Mouse (Mus musculus) intestine, embryonic 15.5 days (tissue): ENCODE data around the gene Coro1a. TPM values are rescaled to one million over a fixed set of nuclear protein-coding genes. Genes with fewer than 3 reads are reported as not detected.
"Not testable (repeated sequence)": the region's sequence is repeated elsewhere in the genome, so short reads cannot be mapped to it uniquely, and the experiment has no call there.

Experiments used
- ATAC-seq: fragments of 200-750 bp; cut with Nextera tagmentation; 2 replicates; pipeline ENCODE4 v1.8.0; 2017; ENCODE audit warnings: moderate TSS enrichment, moderate library complexity
- H3K27ac ChIP-seq: fragments of 300-500 bp; sonication (generic); 2 replicates; pipeline ENCODE4 v1.5.1; 2015; ENCODE audit warnings: mild to moderate bottlenecking, inconsistent platforms
- H3K27me3 ChIP-seq: fragments of 300-500 bp; sonication (generic); replicated peaks from 2 replicates; pipeline ENCODE4 v1.6.1; 2015; ENCODE audit warnings: inconsistent platforms
- H3K36me3 ChIP-seq: fragments of 300-500 bp; sonication (generic); 2 replicates; pipeline ENCODE4 v1.6.1; 2015; ENCODE audit warnings: inconsistent platforms
- H3K4me1 ChIP-seq: fragments of 300-500 bp; sonication (generic); replicated peaks from 2 replicates; pipeline ENCODE4 v1.6.1; 2015; ENCODE audit warnings: inconsistent platforms
- H3K4me2 ChIP-seq: fragments of 300-500 bp; sonication (generic); replicated peaks from 2 replicates; pipeline ENCODE4 v1.6.1; 2015; ENCODE audit warnings: mild to moderate bottlenecking, inconsistent platforms
- H3K4me3 ChIP-seq: fragments of 300-500 bp; sonication (generic); replicated peaks from 2 replicates; pipeline ENCODE4 v1.5.1; 2015; ENCODE audit warnings: inconsistent platforms
- H3K9ac ChIP-seq: fragments of 300-500 bp; sonication (generic); 2 replicates; pipeline ENCODE4 v1.6.1; 2015; ENCODE audit warnings: inconsistent platforms
- H3K9me3 ChIP-seq: fragments of 300-500 bp; sonication (generic); 2 replicates; pipeline ENCODE4 v1.6.1; 2016; ENCODE audit warnings: inconsistent platforms
- WGBS: fragments of 180-500 bp; shearing (Covaris S2); methylation state at CpG from one replicate; pipeline ENCODE4 v1.1.7; 2015; 5-methylcytosine and 5-hydroxymethylcytosine counted together
- polyA plus RNA-seq: library from polyadenylated mRNA; unstranded; fragments of >200 nt; fragmentation: Nextera tagmentation; extraction: Ambion mirVana; gene quantifications from 2 replicates; pipeline ENCODE4 v1.2.1, GENCODE M21; 2015

Coro1a gene
- polyA plus RNA-seq, 1 experiment from 2014 or later, result 36.9 TPM

DNA sequence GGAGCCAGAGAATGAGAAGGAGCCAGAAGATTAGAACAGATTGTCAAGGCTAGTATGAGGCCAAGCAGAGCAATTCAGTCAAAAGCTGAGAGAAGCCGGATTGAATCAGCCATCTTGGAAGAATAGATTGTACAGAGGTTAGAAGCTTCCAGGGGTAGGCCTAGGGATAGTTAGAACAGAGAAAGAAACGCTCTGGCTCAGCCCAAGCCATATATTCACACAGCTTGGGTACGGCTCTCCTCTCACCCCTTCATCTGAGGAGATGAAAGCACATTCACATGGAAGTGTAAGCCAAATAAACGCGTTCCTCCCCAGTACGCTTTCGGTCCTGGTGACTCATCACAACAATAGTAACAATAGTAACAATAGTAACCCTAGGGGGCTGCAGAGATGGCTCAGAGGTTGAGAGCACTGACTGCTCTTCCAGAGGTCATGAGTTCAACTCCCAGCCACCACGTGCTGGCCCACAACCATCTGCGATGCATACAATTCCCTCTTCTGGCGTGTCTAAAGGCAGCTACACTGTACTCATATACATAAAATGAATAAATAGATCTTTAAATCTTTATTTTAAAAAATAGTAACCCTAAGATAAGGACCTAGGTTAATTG is 13.0 kb downstream of the Coro1a start:
- Histone ChIP-seq H3K9me3 (no peaks in the 10 kb centered on the region), H3K4me1 (peaks cover 17% of the 10 kb centered on the region), H3K4me2 (peak overlapping the region; percentile 67), H3K27me3 (no peaks in the 10 kb centered on the region), H3K4me3 (peak overlapping the region; percentile 69), H3K9ac (no peak overlapping the region; the same call in 1 of the 2 replicates), H3K36me3 (0 out of 2 replicates have a peak, but pooled peaks cover 19% of the 10 kb centered on the region), H3K27ac (no peak overlapping the region)
- WGBS, result 40% methylated on average over 10 of the region's 10 CpGs
- no peak for ATAC-seq

DNA sequence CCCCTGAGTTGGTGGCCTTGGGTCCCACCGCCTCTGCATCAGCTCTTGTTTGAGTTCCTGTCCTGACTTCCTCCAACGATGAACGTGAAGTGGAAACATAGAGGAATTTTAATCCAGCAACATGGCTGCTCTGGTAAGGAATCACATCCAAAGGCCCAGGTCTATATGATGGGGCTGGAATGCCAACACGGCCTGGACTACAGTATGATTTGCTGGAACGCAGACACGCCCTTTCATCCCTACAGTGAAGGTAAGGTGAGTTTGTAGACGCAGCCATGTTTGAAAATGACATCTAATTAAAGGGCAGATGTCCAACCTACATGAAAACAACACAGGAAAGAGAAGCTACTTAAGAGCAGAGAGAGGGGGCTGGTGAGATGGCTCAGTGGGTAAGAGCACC is 13.8 kb downstream of the Coro1a start:
- no peak for ATAC-seq
- no peak overlapping the region for H3K27ac ChIP-seq
- no peaks in the 10 kb centered on the region for H3K9me3 ChIP-seq
- 82% methylated on average over 7 of the region's 7 CpGs for WGBS
- H3K4me2 ChIP-seq, result no peak overlapping the region
- 0 out of 2 replicates have a peak, but pooled peaks cover 19% of the 10 kb centered on the region for H3K36me3 ChIP-seq
- no peak overlapping the region for H3K4me3 ChIP-seq
- no peak overlapping the region for H3K9ac ChIP-seq
- no peaks in the 10 kb centered on the region for H3K27me3 ChIP-seq
- peaks cover 15% of the 10 kb centered on the region for H3K4me1 ChIP-seq

DNA sequence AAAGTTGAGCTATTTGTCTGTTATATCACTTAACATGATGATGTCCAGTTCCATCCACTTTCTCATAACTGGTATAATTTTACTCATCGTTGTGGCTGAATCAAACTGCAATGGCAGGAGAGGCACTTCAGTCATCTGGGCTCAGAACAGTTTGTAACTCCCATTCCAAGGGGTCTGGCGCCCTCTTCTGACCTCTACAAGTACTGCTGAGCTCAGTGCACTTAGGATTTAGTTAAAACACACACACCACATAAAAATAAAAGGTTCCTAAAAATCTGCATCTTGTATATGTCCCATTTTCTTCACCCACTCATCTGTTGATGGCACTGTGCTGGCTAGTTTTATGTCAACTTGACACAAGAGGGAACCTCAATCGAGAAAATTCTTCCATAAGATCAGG is 14.3 kb downstream of the Coro1a start:
- Histone ChIP-seq H3K9me3 (no peaks in the 10 kb centered on the region), H3K9ac (no peak overlapping the region), H3K4me1 (peaks cover 15% of the 10 kb centered on the region), H3K27ac (no peak overlapping the region), H3K4me3 (no peak overlapping the region), H3K27me3 (no peaks in the 10 kb centered on the region), H3K36me3 (0 out of 2 replicates have a peak, but pooled peaks cover 19% of the 10 kb centered on the region), H3K4me2 (no peak overlapping the region)
- WGBS, result 32% methylated on average over 3 of the region's 3 CpGs
- ATAC-seq, result no peak

DNA sequence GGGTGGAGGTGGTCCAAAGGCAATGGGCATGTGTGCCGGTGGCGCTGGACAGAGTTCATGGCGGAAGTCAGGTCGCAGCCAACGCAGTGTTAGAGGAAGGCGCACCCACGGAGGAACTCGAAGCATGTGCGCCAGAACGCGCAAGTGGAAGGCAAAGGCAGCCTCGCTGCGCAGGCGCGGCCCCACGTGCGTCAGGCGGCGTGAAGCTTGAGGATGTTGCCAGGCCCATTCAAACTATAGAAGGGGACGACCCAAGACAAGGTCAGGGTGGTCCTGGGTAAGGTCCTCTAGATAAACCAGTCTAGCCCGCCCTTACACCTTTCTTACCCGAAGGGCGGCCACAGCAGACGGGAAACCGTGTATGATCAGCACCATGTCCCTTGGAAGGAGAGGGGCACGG is 15.2 kb downstream of the Coro1a start:
- no peaks in the 10 kb centered on the region for H3K9me3 ChIP-seq
- peaks cover 15% of the 10 kb centered on the region for H3K4me1 ChIP-seq
- H3K4me2 ChIP-seq, result no peak overlapping the region
- no peaks in the 10 kb centered on the region for H3K27me3 ChIP-seq
- H3K27ac ChIP-seq, result no peak overlapping the region
- WGBS, result 95% methylated on average over 26 of the region's 26 CpGs
- ATAC-seq, result no peak
- H3K4me3 ChIP-seq, result no peak overlapping the region
- H3K36me3 ChIP-seq, result 0 out of 2 replicates have a peak, but pooled peaks cover 17% of the 10 kb centered on the region
- no peak overlapping the region for H3K9ac ChIP-seq

DNA sequence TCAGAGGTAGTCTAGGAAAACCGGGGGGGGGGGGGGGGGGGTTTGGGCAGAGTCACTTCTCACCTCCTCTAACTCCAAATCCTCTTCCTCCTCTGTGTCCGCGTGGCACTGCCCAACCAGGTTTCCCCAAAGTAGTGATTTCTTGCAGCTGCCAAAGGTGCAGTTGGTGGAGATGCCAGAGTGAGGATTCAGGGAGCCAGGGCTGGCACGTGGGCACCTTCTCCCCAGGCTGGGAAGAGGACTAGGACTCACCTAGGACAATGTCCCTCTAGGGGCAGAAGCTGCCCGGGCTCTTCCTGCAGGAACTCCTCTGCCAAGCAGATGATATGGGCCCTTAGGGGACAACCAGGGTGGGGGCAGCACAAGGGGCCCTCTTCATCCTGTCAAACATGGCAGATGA is 15.9 kb downstream of the Coro1a start:
- no peak for ATAC-seq
- WGBS, result 82% methylated on average over 5 of the region's 5 CpGs

DNA sequence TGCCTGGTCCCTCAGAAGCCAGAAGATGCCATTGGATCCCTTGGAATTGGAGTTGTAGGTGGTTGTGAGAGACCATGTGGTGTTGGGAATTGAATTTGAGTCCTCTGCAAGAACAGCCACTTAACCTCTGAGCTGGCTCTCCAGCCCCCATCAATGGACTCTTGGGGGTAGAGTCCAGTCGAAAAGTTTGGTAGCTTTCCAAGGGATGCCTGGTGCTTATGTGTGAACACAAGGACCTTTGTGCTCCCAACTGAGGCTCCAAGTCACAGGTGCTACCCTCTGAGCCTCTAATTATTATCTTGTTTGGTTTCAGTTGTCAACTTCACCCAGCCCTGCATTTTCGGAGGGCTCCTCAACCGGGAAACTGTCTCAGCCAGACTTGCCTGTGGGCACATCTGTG is 16.9 kb downstream of the Coro1a start:
- H3K9me3 ChIP-seq, result no peaks in the 10 kb centered on the region
- no peak overlapping the region for H3K4me3 ChIP-seq
- ATAC-seq, result no peak
- no peaks in the 10 kb centered on the region for H3K27me3 ChIP-seq
- 88% methylated on average over 3 of the region's 3 CpGs for WGBS
- H3K27ac ChIP-seq, result no peak overlapping the region
- 0 out of 2 replicates have a peak, but pooled peaks cover 16% of the 10 kb centered on the region for H3K36me3 ChIP-seq
- no peak overlapping the region for H3K4me2 ChIP-seq
- peaks cover 5% of the 10 kb centered on the region; the same call in 1 of the 2 replicates for H3K4me1 ChIP-seq
- H3K9ac ChIP-seq, result no peak overlapping the region

More for the DNA sequence above, 15.9 kb downstream of the Coro1a start:
- Histone ChIP-seq H3K9me3 (no peaks in the 10 kb centered on the region), H3K9ac (no peak overlapping the region), H3K27me3 (no peaks in the 10 kb centered on the region), H3K4me1 (peaks cover 10% of the 10 kb centered on the region), H3K4me3 (no peak overlapping the region), H3K27ac (no peak overlapping the region), H3K36me3 (0 out of 2 replicates have a peak, but pooled peaks cover 16% of the 10 kb centered on the region), H3K4me2 (no peak overlapping the region)

DNA sequence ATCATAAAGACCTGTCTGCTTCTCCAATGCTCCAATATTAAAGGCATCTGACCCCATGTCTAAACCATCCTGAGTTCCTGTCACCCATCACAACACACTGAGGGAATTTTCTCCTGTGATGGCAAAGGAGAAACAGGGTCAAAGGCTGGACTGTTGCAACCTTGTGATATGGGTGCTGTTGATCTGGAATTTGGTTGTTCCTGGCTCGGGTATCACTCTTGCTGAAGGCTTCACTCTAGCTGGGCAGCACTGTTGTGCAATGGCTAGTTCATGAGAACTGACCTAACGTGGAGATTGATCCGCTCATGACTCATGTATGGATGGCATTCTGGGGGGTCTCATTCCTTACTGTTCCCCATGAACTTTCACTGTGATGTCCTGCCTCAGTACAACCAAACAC is 18.6 kb downstream of the Coro1a start:
- no peaks in the 10 kb centered on the region for H3K27me3 ChIP-seq
- 81% methylated on average over 3 of the region's 3 CpGs for WGBS
- no peak overlapping the region for H3K4me2 ChIP-seq

DNA sequence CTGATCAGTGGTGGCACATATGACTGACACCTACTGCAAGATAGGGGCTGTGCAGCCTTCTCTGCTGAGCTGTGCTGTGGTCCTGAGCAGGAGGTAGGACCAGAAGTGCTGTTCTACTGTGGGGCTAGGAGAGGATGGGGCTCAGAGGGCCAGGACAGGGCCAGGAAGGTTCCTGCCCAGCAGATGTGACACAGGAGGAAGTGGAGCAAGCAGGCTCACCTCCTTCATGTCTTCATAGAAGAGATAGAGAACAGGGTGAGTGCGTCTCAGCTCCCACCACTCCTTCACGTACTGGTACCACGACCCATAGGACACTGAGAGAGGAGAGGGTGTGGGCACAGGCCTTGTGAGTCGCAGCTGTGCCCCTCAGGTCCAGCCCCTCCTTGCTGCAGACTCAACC is 19.4 kb downstream of the Coro1a start:
- WGBS, result 81% methylated on average over 4 of the region's 4 CpGs
- 0 out of 2 replicates have a peak, but pooled peaks cover 16% of the 10 kb centered on the region for H3K36me3 ChIP-seq
- H3K27me3 ChIP-seq, ATAC-seq, H3K4me2 ChIP-seq, H3K4me1 ChIP-seq, H3K27ac ChIP-seq, H3K9ac ChIP-seq, H3K9me3 ChIP-seq, H3K4me3 ChIP-seq: not testable (repeated sequence)

More for the DNA sequence above, 18.6 kb downstream of the Coro1a start:
- no peak overlapping the region for H3K9ac ChIP-seq
- no peaks in the 10 kb centered on the region for H3K9me3 ChIP-seq
- H3K4me1 ChIP-seq, result no peaks in the 10 kb centered on the region
- H3K36me3 ChIP-seq, result 0 out of 2 replicates have a peak, but pooled peaks cover 16% of the 10 kb centered on the region
- no peak overlapping the region for H3K27ac ChIP-seq
- H3K4me3 ChIP-seq, result no peak overlapping the region
- ATAC-seq, result no peak

DNA sequence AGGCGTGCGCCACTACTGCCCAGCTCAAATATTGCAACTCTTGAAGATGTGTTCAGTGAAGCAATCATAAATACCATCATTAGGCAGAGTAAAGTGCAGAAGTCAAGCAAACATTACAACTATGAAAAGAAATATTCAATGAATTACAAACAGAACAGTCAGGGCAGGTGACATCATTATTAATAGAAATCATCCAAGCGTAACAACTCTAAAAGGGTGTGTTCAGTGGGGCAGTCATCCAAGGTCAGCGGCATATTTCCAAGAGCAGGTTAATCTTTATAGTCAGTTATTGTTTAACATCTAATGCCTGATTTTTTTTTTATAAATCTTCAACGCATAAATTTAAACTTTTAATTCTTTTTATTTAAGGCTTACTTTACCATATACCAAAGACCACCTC is 26.4 kb downstream of the Coro1a start:
- no peaks in the 10 kb centered on the region for H3K9me3 ChIP-seq
- no peak overlapping the region for H3K4me2 ChIP-seq
- H3K4me3 ChIP-seq, result no peak overlapping the region
- H3K36me3 ChIP-seq, result peaks cover 4% of the 10 kb centered on the region; the same call in 1 of the 2 replicates
- WGBS, result 76% methylated on average over 5 of the region's 5 CpGs
- no peaks in the 10 kb centered on the region for H3K4me1 ChIP-seq
- no peak overlapping the region for H3K27ac ChIP-seq
- H3K27me3 ChIP-seq, result no peaks in the 10 kb centered on the region
- no peak overlapping the region for H3K9ac ChIP-seq
- peak; percentile 58 for ATAC-seq

DNA sequence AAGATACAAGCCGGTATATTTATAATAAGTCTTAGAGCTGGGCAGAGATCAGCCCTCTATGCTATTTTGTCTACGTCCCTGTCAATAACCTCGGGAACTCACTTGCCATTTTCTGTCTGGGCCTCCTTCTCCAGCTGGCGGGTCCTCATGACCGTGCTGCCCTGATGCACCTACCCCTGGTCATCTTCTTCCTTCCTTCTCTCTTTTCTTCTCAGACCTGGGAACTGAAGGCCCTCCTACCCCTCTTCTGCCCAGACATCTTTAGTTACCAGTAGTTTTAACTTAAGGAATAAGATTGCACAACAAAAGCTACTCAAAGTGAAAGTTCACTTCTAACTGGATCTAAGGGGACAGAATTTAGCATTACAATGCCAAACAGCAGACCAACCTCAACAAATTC is 27.9 kb downstream of the Coro1a start:
- Histone ChIP-seq H3K36me3 (peaks cover 4% of the 10 kb centered on the region; the same call in 1 of the 2 replicates), H3K27ac (no peak overlapping the region), H3K27me3 (no peaks in the 10 kb centered on the region), H3K4me1 (no peaks in the 10 kb centered on the region), H3K9me3 (no peaks in the 10 kb centered on the region), H3K4me2 (no peak overlapping the region), H3K9ac (no peak overlapping the region), H3K4me3 (no peak overlapping the region)
- WGBS, result 85% methylated on average over 5 of the region's 5 CpGs
- no peak for ATAC-seq

DNA sequence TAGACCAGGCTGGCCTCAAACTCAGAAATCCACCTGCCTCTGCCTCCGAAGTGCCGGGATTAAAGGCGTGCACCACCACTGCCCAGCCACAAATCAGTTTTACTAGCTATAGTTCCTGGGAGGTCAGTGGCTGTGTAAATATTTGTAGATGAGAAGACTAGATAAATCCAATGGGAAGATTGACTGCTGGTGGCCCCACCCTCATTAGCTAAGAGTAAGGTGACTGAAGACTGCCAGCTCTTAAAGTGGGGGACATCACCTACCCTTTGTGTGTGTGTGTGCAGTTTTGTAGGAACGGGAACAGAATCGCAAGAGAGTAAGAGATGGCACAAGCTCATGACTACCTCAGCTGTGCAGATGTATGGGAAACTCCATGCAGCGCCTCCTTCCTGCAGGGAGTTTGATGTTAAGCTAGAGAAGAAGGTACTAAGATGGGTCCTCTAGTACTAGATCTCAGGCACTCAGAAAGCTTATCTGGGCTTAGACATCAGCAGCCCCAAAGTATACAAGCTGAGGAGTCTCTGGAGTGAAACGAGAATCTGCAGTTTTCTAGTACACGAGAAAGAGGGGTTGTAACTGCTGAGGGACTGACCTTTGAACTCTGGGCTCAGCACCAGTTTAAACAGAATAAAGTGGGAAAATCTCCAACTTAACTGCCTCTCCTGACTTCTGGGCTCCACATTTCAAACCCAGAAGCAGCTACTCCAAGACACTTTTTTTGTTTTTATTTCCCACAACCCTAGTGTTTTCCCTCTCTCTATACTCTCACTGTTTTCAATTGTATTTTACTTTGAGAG is 28.8 kb downstream of the Coro1a start:
- H3K4me2 ChIP-seq, result no peak overlapping the region
- peaks cover 4% of the 10 kb centered on the region for H3K36me3 ChIP-seq
- H3K9me3 ChIP-seq, result no peaks in the 10 kb centered on the region
- H3K4me3 ChIP-seq, result no peak overlapping the region
- no peak overlapping the region for H3K27ac ChIP-seq
- 38% methylated on average over 8 of the region's 8 CpGs for WGBS
- no peaks in the 10 kb centered on the region for H3K27me3 ChIP-seq
- ATAC-seq, result peak; percentile 41
- no peaks in the 10 kb centered on the region for H3K4me1 ChIP-seq
- H3K9ac ChIP-seq, result no peak overlapping the region

DNA sequence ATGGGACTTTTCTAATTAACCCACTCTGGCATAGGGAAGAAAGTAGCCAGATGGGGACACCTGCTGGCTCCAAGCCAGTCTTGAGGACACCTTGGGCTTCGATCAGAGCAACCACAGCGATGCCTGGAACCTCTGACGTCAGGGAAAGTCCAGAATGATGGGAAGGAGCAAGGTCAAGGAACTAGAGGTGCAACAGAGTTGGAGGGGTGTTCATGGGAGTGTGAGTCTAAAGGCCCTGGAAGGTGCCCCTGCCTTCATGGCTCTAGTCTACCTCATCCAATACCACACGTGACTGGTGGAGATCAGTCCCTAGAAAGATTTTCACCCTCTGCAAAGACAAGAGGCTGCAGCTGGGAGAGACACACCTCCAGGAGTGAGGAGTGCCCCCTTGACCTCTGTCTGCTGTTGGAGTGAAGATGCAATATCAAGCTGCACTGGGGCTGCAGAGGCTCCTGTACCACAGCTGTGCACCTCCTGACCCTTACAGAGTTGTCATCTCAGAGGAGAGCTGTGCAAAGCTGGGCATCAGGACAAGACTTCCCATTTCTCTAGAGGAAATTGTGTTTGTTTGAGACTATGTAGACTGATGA is 30.9 kb downstream of the Coro1a start:
- no peak overlapping the region for H3K27ac ChIP-seq

More for the DNA sequence above, 30.9 kb downstream of the Coro1a start:
- Histone ChIP-seq H3K9ac (no peak overlapping the region), H3K4me1 (no peaks in the 10 kb centered on the region), H3K9me3 (no peaks in the 10 kb centered on the region), H3K27me3 (no peaks in the 10 kb centered on the region), H3K4me2 (no peak overlapping the region), H3K36me3 (peaks cover 11% of the 10 kb centered on the region), H3K4me3 (no peak overlapping the region)
- WGBS, result 72% methylated on average over 4 of the region's 4 CpGs
- no peak for ATAC-seq
